Mouse (Mus musculus) adrenal gland, adult 18-20 months (tissue): Measurements from ENCODE around the gene Lcorl. TPM values are rescaled to one million over a fixed set of nuclear protein-coding genes. Genes with fewer than 3 reads are reported as not detected.

Experiments used
- DNase-seq, 2 experiments: peaks; one replicate each; pipeline ENCODE4 v3.0.0; 2021 to 2022; ENCODE audit warnings: low spot score in 2 of 2
- long read RNA-seq, 2 experiments: library from polyadenylated mRNA; stranded (forward); transcript quantifications; one replicate each; pipeline ENCODE4 v2.0.0; 2021
- total RNA-seq, 2 experiments: library from RNA; stranded (reverse); gene quantifications; 1 replicate in 1 of 2; 2 replicates in 1 of 2; pipeline ENCODE4 v1.2.3; 2021

Gene Lcorl
- total RNA-seq, result 10 to 100 TPM; 13.9 to 19.7 TPM
- long read RNA-seq, experiment 1, full-length matches to known transcripts, result 3 of 6 reads
- long read RNA-seq, experiment 1, partial matches to known transcripts, result 1 of 6 reads
- long read RNA-seq, experiment 1, other reads (novel, unspliced or antisense), result 2 of 6 reads
- long read RNA-seq, experiment 2, full-length matches to known transcripts, result 3 of 9 reads
- long read RNA-seq, experiment 2, partial matches to known transcripts, result 0 of 9 reads
- long read RNA-seq, experiment 2, other reads (novel, unspliced or antisense), result 6 of 9 reads

DNA sequence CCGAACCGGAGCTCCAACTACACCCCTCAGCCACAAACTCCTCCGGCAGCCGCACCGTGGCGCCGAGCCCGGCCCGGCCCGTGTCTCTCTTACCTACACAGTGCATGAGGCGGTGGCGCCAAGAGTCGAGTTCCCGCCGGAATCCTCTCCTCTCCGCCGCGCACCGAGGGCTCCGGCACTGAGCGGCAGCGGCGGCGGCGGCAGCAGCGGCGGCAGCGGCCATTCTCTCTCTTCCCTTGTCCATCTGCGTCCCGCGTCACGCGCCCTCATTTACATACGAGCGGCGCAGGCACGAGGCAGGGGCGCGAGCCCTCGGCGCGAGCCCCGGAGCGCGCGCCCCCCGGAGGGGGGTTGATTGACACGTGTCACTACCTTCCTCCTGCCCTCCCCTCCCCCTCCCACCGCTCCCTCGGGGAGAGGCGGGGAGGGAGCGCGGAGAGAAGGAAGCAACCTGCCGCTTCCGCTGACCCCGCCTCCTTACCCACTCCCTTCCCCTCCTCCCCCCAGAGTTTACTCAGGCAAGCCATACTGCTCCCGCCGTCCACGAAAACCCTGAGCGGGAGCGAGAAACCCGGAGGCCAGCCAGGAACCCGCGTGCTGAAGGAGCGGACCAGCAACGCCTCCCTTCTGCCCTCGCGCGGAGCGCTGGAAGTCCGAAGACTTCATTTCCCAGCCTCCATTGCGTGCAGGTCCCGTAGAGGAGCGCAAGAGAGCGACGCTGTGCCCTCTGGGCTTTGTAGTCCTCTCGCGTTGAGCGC is at the start of gene Lcorl:
Gene Lcorl (minus strand): TSS at position 362 of the 758 bp plus-strand sequence.
- DNase-seq, result peak; percentile 82 to 89

DNA sequence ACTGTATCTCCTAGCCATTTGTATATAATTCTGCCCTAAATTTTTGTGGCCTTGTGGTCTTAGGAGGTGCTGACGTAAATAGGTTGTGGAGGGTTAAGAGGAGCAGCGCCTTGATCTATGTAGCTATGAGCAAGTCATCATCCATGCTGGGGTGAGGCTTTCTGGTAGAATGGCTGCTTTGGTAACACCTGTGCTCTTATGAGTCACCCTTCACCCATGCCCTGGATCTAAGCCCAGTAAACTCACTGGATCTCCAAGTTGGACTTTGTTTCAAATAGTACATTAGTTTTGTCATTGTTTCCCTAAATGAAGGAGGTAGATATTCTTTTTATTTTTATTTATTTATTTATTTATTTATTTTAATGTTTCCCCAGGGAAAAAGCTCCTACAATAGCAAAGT is 47.3 kb upstream of the Lcorl start:
- DNase-seq, result no peak

DNA sequence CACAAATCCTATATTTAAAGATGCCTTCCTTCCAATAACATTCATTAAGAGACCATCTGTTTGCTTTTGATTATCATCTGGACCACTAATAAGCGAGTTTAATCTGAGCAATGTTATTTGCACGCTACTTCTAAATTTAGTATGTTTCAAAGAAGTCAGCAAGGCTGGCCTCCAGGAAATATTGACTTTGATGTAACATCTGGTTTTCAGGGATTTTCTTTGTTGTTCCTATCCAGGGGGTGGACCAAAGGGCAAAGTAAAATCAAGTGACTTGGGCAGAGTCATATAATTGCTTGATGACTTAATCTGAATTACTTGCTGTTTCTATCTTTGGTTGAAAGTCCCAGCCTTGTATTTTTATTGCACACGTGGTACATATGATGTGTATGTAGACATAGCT is 45.8 kb upstream of the Lcorl start:
- no peak for DNase-seq

DNA sequence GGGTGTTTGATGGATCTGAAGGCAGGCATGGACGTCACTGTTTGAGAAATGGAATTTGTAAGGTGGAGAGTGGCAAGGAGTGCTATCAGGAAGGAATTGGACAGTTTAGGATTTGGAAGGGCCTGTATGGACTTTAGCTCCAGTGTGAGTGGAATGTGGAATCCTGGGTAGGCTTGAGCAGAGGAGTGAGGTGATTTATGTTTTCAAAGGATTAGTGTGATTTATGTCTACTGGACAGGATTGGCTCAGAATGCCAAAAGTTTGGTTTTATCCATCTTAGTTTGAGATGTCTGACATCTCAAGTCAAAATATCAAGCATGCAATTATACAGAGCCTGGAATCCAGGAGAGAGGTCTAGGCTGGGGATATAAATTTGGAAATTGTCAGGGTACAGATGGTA is 37.9 kb upstream of the Lcorl start:
- DNase-seq, result no peak

DNA sequence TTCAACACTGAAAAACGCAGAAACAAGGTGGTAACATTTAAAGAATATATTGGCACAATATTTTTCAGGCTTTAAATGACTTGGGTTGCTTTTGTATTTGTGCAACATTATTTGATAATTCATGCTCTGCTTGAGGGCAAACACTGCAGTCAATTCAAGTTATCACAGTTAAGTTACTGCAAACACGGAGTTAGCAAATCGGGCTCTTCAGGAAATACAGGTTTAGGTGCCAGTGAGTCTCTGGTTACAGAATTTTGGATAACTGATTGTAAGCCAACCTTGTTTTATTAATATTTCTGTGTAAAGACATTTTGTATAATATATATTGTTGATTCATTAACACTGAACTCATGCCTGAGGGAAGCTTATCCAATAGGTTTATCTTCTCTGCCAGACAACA is 36.3 kb upstream of the Lcorl start:
- DNase-seq, result no peak

DNA sequence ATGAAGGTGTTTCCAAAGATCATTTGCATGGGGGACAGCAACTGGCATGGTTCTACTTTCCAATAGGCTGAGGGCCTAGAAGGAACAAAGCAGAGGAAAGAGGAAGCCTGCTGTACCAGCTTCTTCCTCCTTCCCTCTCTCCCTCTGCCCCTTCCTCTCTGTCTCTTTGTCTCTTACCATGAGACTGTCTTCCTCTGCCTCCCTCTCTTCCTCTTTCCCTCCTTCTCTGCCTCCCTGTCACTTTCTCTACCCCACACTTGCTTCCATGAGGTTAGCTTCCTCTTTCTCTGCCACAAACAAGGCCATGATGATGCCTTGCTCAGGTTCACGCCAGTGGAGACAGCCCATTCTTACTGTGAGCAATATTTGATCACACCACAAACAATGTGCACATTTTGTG is 18.9 kb upstream of the Lcorl start:
- DNase-seq, result no peak

DNA sequence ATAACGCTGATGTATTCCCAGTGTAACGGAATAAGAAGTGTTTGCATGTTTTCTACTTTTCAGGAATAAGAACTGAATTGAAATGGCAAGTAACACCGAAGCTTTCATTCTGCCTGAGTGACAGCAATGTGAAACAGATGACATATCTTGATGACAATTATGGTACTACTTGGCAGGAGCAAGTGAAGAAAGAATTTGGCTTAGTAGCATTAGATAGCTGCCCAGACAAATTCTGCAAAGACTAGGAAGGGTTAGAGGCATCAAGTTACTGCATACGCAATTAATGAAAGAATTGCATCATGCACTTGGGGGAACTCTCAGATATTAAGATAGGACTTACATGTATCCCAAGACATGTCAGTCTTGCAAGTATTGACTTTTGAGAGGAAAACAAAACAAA is 18.1 kb upstream of the Lcorl start:
- no peak for DNase-seq

DNA sequence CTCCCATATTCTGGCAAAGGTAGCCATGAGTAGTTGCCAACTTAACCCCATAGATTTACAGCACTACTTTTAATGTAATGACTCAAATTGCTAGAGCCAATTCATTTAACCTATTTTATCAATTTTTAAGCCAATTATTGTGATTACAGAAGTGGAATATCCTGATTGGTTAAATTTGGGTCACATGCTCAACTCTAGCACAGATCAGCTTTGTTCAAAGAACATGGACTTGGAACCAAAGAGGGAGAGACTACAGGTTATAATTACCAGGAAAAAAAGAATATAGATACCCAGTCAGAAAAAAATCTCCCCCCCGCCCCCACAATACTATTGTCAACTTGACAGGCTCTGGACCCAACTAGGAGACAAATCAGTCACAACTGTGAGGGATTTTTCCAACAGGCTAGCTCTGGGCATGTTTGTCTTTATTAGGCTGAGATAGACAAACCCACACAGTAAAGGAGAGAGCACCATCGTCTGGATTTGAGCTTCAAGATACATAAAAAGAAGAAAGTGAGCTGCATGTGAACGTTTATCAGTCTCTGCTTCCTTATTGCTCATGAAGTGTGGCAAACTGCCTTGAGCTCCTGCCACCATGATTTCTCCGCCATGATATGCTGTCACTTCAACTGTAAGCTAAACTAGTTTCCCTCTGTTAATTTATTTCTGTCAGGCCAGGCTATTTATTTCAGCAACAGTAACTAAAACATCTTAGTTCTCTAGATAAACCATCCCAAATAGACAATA is 17.0 kb upstream of the Lcorl start:
- DNase-seq, result no peak

DNA sequence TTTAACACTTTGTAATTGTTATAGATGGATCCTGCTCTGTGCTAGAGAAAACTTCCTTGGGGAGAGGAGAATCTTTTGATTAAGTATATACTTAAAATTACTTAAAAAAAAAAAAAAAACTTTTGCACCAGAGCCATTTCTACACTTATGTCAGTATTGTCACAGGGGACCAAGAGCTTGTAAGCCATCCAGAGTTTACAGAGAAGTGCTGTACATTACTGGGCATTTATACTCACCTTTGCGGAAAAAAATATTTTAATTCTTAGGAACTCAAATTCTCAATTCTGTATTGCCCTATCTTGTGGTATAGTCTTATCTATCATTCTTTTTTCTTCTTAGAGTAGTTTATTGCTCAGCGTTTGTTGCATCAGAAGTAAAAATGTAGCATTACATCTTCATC is 953 bp upstream of the Lcorl start:
- DNase-seq, result no peak

DNA sequence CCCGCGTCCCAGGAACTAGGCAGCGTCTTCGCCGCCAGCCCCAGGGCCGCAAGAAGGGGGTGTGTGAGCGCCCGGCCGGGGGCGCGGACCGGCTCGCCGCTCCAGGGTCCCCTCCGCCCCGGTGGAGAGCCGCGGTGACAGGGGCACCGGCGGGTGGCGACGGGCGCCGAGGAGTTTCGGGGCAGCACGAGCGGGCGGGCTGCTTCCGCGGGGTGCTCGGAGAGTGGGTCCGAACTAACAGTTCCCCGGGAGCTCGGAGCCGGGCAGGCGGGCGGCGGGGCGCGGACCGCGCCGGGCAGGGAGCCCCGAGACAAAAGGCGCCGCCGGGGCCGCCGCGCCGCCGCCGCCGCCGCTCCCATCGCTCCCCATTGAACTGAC is 550 bp downstream of the Lcorl start:
- DNase-seq, result no peak

DNA sequence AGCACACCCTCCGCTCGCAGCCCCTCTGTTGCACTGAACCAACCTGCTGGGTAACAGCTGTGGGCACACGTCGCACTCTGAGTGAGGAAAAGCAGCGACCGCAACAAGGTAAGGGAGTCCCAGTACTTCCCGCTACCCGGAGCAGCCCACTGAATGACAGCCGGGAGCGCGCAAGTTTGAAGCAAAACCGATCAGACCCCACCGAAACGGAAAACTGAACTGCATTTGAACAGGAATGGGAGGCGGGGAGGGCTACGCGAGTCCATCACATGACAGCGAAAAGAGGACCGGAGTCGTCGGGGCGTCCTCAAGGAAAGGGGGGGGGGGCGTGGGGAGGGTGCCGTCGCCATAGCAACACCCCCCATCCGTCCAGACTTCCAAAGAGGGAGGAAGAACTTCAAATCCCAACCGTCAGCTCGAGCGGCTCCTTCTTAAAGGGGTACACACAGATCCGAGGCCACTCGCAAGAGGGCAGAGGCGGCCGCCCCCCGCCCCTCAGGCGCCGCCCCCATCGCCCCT is 1.1 kb downstream of the Lcorl start:
- peak; percentile 46 to 47 for DNase-seq

DNA sequence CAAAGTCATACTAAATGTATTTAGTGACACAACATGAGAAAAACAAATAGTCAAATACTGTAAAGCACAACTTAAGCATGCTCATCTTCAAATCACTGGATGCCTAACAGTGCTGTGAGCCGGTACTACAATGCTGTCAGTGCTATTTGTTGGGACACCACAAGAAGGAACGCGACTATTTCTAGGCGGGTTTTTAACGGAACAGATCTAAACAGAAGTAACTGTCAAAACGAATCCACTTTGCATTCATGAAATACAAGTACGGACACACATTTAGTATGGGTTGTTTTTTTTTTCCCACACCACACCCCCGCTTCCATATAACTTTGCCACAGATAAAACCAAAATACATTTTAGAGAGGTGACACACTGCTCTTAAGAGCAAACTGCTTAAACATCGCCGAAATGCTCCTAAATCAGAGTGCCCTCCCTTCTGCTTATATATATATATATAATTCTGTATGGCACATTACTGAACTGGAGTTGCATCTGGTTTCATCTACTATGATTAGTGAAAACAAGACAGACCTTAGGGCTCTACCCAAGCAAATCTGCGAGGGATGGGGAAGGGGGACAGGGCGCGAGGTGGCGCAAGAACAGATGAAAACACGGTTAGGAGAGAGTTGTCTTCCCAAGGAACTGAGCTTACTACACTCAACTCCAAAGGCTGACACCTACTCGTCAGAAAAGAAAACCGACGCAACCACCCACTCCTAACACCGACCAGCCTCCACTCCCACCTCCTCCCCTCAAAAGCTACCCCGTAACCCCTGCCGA is 1.7 kb downstream of the Lcorl start:
- peak; percentile 37 to 42 for DNase-seq

DNA sequence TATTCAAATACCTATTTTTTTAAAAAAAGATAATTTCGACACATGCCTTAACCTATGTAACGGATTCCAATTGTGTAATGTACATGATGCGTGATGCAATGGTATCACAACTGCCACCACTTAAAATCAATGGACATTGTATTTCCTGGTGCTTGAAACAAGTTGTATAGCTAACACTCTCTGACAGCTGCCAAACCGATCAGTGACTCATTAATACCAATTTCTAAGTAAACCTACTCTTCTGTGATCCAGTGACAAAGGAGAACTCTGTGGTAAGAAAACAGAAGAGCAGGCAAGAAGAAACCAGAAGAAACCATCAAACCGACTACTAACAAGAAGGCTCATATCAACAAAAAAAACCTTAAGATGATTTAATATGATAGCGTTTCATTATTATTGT is 12.7 kb downstream of the Lcorl start:
- no peak for DNase-seq

DNA sequence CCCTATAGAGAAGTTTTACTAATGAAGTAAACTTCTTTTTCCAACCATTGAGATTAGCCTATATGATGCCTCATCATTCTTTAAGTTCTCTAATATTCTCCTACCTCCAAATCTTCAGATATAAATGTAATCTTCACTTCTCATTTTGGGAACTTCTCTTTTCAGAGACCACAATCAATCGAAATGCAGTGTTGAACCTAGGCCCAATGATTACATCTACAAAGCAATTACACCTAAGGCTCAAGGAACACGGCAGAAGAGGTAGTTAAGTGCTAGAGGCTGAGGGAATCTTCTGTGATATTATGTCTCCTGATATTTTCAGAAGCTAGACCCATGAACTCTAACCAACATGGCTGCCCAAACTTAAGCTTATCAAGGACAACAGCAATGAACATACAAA is 22.3 kb downstream of the Lcorl start:
- no peak for DNase-seq

DNA sequence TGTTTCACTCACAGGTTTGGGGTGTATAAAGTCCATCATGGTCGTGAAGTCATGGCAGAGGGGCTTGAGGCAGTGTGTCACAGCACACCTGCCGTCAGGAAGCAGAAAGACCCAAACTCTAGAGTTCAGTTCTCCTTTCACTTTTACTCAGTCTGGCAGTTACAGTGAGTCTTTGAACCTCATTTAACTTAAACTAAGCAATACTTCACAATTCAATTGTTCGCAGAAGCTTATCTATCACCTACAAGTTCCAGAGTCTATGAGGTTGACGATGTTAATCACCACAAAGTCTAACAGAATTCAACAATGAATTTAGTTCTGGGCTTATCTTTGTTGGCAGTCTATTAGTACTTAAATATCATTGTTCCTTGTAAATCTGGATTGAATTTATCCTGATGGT is 45.9 kb downstream of the Lcorl start:
- no peak for DNase-seq

DNA sequence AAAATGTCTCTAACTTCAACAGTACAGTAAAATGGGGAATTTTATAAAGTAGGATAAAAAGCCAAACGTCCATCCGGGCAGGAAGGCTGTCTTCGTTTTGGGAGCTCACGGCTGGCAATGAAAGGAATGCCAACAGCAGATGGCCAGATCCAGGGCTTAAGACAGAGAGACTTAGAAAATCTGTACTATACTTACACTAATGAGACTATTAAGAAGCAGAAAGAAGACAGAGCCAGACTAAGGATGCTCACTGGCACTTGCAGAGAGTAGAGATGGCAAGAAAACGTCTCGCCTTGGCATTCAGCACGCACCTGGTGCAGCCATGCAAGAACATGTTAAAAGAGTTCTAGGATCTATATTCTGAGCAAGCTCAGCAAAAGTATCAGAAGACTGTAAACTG is 65.6 kb downstream of the Lcorl start:
- DNase-seq, result no peak

DNA sequence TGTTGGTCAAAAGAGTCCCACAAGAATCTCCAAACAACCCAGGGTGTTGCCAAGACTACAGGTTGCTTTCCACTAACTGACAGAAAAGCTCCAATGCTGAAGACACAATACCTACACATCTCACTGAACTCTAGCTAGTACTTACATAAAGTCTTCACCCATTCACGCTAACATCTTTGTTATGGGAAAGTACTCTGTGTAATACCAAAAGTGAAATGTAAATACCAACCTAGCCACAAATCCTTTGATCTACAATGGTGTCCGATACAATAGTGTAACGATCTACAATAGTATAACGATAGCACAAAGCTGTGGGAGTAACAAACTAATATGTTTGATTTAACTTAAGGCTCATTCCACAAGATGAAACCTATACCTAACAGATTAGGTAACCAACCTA is 67.2 kb downstream of the Lcorl start:
- DNase-seq, result no peak

DNA sequence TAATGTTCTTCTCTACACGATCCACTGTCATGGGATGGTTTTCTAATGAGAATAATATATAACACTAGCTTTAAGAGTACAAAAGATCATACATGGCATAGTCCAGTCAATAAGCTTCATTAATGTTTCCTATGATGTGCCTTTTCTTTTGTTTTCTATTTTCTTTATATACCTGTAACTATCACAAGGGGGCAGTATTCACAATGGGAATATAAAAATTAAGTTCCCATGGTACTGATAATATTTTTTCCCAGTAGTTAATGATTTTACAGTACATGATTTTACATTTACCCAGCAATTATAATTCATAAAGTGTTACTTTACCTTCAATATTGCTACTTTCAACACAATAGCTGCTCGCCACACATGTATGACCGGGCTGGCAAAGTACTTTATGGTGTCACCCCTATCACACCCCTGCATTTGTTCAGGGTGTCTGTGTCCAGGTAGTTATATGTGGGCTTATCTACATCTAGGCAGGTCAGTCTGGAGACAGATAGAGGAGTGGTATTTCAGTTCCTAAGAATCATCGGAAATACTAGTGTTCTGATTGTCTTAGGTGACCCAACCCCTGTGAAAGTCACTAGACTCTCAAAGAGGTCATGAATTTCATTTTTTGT is 99.8 kb downstream of the Lcorl start:
- no peak for DNase-seq

DNA sequence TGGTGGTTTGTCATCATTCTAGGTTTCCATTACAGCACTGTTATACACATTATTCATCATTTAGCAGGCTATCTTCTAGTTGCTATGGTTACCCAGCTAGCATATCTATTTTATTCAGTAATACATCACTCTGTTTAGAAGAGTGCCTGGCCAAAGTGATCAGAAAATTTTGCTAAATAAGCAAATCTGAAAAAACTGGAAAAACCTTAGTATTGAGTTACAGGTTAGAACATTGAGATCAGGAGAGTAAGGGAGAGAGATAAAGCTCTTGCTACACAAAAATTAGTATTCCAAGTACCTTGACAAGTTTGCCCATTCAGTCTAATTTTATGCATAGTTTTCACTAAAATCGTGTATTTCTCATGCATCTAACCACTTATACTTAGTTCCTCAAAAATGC is 119.5 kb downstream of the Lcorl start:
- no peak for DNase-seq

DNA sequence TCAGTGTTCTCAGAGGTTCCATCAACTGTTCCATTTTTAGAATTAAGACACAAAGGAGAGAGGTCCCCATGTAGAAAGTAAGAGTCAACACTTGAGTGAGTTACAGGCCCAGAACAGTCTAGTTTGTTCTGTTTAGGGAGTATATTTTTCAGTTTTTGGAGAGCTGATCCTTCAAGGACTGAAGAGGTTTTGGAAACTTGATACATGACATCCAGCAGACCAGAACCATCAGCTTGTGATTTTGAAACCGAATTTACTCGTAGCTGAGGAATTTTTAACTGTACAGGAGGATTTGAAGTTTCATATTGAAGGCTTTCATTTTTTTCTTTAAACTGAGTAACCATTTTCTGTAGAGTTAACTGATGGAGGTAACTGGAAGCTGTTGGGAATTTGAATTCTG is 123.7 kb downstream of the Lcorl start:
- DNase-seq, result no peak
